Mouse (Mus musculus): ENCODE measurements around the gene Memo1.

DNA sequence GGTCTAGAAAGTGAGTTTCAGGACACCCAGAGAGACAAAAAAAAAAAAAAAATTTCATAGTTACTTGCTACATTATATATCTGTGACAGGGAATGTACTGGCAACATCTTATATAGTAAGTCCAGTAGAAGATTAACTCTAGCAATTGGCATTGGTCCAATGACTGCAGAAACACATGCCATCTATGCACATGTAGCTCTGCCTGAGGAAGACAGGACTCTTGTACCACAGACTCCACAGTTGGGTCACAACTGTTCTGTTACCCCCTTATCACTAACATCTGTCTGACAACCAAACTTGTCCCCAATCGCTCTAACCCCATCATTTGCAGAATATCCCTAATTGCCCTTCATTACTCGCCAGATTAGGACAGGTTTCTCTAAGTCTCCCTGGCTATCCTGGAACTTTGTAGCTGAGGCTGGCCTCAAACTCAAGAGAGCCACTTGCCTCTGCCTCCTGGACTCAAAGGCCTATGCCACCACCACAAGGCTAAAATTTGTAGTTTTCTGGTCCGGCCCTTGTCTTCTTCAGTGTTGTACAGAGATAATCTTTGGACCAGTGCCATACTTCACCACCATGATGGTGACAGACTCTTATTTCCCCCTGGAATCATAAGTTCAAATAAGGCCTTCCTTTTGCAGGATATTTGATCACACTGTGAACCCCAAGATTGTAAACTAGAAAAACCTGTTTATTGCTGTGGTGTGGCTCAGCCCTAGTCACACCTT is 23.6 kb downstream of the Memo1 start:
- no peak for TF ChIP-seq POLR2A (IDR thresholded peaks at IDR 0.05; ENCODE audit: extremely low read depth, insufficient read depth, low read length)
- no peak for TF ChIP-seq CTCF (IDR thresholded peaks at IDR 0.05; ENCODE audit: extremely low read depth, insufficient read depth, low read length)

Measured in cortical plate, adult 2 months (tissue).